Mouse (Mus musculus): Measurements from ENCODE around the gene Faap24.

DNA sequence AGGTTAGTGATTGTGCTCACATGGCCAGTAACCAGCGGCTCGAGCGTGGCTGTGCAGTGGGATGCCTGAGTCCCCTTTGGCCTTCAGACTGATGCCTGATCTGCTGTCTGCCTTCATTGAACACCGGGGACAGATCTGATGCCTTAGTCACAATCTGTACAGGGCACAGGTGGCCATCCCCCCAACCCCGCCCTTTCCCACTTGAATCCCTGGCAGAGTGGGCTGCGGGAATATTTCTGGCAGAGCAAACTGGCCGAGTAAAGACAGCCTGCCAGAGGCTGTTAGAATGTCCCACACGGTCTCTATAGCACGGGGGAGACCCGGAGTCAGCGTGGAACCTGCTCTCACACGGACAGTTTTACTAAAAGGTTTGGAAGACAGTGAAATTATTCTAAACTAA, 39.0 kb downstream of the Faap24 start:
- TF ChIP-seq CTCF (IDR thresholded peaks at IDR 0.05; ENCODE audit: borderline replicate concordance, control insufficient read depth, extremely low read depth, insufficient read depth, low read length, poor library complexity) (no peak), POLR2A (IDR thresholded peaks at IDR 0.05; ENCODE audit: control insufficient read depth, extremely low read depth, insufficient read depth, low read length, poor library complexity) (no peak)

Data from thymus, adult 2 months (tissue).